Mouse (Mus musculus) bone marrow, adult 2 months (tissue): ENCODE data around the gene Kera.

Experiments used
- CTCF ChIP-seq: fragments of 200-500 bp; IDR thresholded peaks from 2 replicates; pipeline ENCODE4 v1.5.1; 2011; ENCODE audit warnings: low read length, control low read depth; ENCODE audit not compliant: control insufficient read depth, insufficient read depth
- POLR2A ChIP-seq: fragments of 200-500 bp; IDR thresholded peaks from 2 replicates; pipeline ENCODE4 v1.6.1; 2011; ENCODE audit warnings: low read depth, mild to moderate bottlenecking, control low read depth, low read length, borderline replicate concordance; ENCODE audit not compliant: control insufficient read depth

GRCm38 (mm10) chr10:97589574-97589973 lies 17.1 kb upstream of the Kera start:
- TF ChIP-seq CTCF = no peak
- no peak for TF ChIP-seq POLR2A
